Mouse (Mus musculus) intestine, embryonic 15.5 days (tissue): ENCODE data around the gene Acadsb. TPM values are rescaled to one million over a fixed set of nuclear protein-coding genes. Genes with fewer than 3 reads are reported as not detected.

Experiments
- ATAC-seq: fragments of 200-750 bp; cut with Nextera tagmentation; 2 replicates; pipeline ENCODE4 v1.8.0; 2017; ENCODE audit warnings: moderate TSS enrichment, moderate library complexity
- H3K27ac ChIP-seq: fragments of 300-500 bp; sonication (generic); 2 replicates; pipeline ENCODE4 v1.5.1; 2015; ENCODE audit warnings: mild to moderate bottlenecking, inconsistent platforms
- H3K27me3 ChIP-seq: fragments of 300-500 bp; sonication (generic); replicated peaks from 2 replicates; pipeline ENCODE4 v1.6.1; 2015; ENCODE audit warnings: inconsistent platforms
- H3K36me3 ChIP-seq: fragments of 300-500 bp; sonication (generic); 2 replicates; pipeline ENCODE4 v1.6.1; 2015; ENCODE audit warnings: inconsistent platforms
- H3K4me1 ChIP-seq: fragments of 300-500 bp; sonication (generic); replicated peaks from 2 replicates; pipeline ENCODE4 v1.6.1; 2015; ENCODE audit warnings: inconsistent platforms
- H3K4me2 ChIP-seq: fragments of 300-500 bp; sonication (generic); replicated peaks from 2 replicates; pipeline ENCODE4 v1.6.1; 2015; ENCODE audit warnings: mild to moderate bottlenecking, inconsistent platforms
- H3K4me3 ChIP-seq: fragments of 300-500 bp; sonication (generic); replicated peaks from 2 replicates; pipeline ENCODE4 v1.5.1; 2015; ENCODE audit warnings: inconsistent platforms
- H3K9ac ChIP-seq: fragments of 300-500 bp; sonication (generic); 2 replicates; pipeline ENCODE4 v1.6.1; 2015; ENCODE audit warnings: inconsistent platforms
- H3K9me3 ChIP-seq: fragments of 300-500 bp; sonication (generic); 2 replicates; pipeline ENCODE4 v1.6.1; 2016; ENCODE audit warnings: inconsistent platforms
- WGBS: fragments of 180-500 bp; shearing (Covaris S2); methylation state at CpG from one replicate; pipeline ENCODE4 v1.1.7; 2015; 5-methylcytosine and 5-hydroxymethylcytosine counted together
- polyA plus RNA-seq: library from polyadenylated mRNA; unstranded; fragments of >200 nt; fragmentation: Nextera tagmentation; extraction: Ambion mirVana; gene quantifications from 2 replicates; pipeline ENCODE4 v1.2.1, GENCODE M21; 2015

Acadsb gene
- polyA plus RNA-seq, 1 experiment from 2014 or later = 84.8 TPM

DNA sequence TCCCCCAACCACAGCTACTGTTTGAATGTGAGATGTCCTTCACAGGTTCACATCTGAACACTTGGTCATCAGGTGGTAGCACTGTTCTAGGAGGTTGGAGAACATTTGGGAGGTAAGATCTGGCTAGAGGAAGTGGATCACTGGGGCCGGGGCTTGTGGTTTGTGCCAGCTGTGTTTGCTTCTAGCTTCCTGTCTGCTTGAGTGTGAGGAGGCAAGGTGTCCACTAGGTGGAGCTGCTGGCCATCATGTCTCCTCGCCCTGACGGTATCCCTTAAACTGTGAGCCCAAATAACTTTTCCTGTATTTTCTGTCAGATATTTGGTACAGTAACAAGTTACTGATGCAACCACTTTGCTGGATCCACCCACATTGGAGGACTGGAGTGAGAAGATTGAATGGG lies 59.1 kb downstream of the Acadsb start:
- H3K4me1 ChIP-seq = no peaks in the 10 kb centered on the region
- H3K4me3 ChIP-seq = no peak overlapping the region
- no peak overlapping the region for H3K27ac ChIP-seq
- H3K9me3 ChIP-seq = no peaks in the 10 kb centered on the region
- H3K4me2 ChIP-seq = no peak overlapping the region
- H3K9ac ChIP-seq = no peak overlapping the region
- no peaks in the 10 kb centered on the region for H3K36me3 ChIP-seq
- 72% methylated on average over 3 of the region's 3 CpGs for WGBS
- no peaks in the 10 kb centered on the region for H3K27me3 ChIP-seq
- no peak for ATAC-seq

DNA sequence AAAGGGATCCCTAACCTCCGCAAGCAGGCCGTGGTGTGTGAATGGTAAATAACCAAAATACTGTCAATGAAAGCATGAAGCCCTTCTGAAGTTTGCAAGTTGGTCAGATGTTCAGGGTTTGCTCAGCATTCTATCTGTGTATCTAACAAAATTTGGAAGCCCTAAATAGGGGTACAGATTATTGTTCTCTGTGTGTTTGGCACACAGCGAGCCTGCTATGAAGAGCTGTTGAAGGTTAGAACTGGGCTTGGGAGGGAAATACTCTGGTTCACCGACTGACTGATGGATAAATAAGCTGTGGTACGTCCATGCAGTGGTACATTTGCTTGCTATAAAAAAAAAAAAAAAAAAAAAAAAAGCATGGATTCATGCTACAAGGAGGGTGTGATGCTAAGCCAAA lies 61.1 kb downstream of the Acadsb start:
- no peak overlapping the region for H3K4me2 ChIP-seq
- 81% methylated on average over 5 of the region's 5 CpGs for WGBS
- ATAC-seq = no peak
- H3K4me3 ChIP-seq = no peak overlapping the region
- no peaks in the 10 kb centered on the region for H3K36me3 ChIP-seq
- H3K9me3 ChIP-seq = no peaks in the 10 kb centered on the region
- H3K4me1 ChIP-seq = no peaks in the 10 kb centered on the region
- no peaks in the 10 kb centered on the region for H3K27me3 ChIP-seq
- H3K9ac ChIP-seq = no peak overlapping the region
- no peak overlapping the region for H3K27ac ChIP-seq

- Histone ChIP-seq H3K36me3 (no peaks in the 10 kb centered on the region), H3K9me3 (no peaks in the 10 kb centered on the region), H3K9ac (no peak overlapping the region), H3K27me3 (no peaks in the 10 kb centered on the region), H3K4me2 (no peak overlapping the region), H3K4me3 (no peak overlapping the region), H3K4me1 (no peaks in the 10 kb centered on the region), H3K27ac (no peak overlapping the region)
- no peak for ATAC-seq
- 26% methylated on average over 8 of the region's 8 CpGs for WGBS
Measured at GRCm38 (mm10) chr7:131477140-131477539, 66.7 kb downstream of the Acadsb start.

GRCm38 (mm10) chr7:131478403-131478802 lies 68.0 kb downstream of the Acadsb start:
- Histone ChIP-seq H3K27me3 (no peaks in the 10 kb centered on the region), H3K36me3 (no peaks in the 10 kb centered on the region), H3K9me3 (no peaks in the 10 kb centered on the region), H3K4me2 (no peak overlapping the region), H3K27ac (no peak overlapping the region), H3K4me3 (no peak overlapping the region), H3K9ac (no peak overlapping the region), H3K4me1 (no peaks in the 10 kb centered on the region)
- 94% methylated on average over 5 of the region's 5 CpGs for WGBS
- no peak for ATAC-seq

Other genes starting within 250 kb of the Acadsb start
- 0.03 and 0.04 TPM in 2 replicates for gene 5430419D17Rik, start 236.2 kb upstream of the Acadsb start, polyA plus RNA-seq
- gene Cuzd1, start 88.3 kb upstream of the Acadsb start, polyA plus RNA-seq = 0.26 and 0.53 TPM in 2 replicates
- gene Fam24b, start 81.1 kb upstream of the Acadsb start, polyA plus RNA-seq = not detected in 2 replicates
- not detected in 2 replicates for gene Fam24a, start 76.7 kb upstream of the Acadsb start, polyA plus RNA-seq
- 18.4 and 19.2 TPM in 2 replicates for gene 2310057M21Rik, start 47.8 kb upstream of the Acadsb start, polyA plus RNA-seq
- 71.2 and 75.7 TPM in 2 replicates for gene Pstk, start 39.5 kb upstream of the Acadsb start, polyA plus RNA-seq
- 10.0 and 10.8 TPM in 2 replicates for gene Ikzf5, start 80 bp upstream of the Acadsb start, polyA plus RNA-seq
- gene Hmx3, start 132.3 kb downstream of the Acadsb start, polyA plus RNA-seq = 1.3 and 1.9 TPM in 2 replicates
- 0.97 and 1.1 TPM in 2 replicates for gene Hmx2, start 138.2 kb downstream of the Acadsb start, polyA plus RNA-seq
- 187 and 188 TPM in 2 replicates for gene Bub3, start 149.6 kb downstream of the Acadsb start, polyA plus RNA-seq